Mouse (Mus musculus) heart, embryonic 16.5 days (tissue): ENCODE data around the gene Npnt. TPM values are rescaled to one million over a fixed set of nuclear protein-coding genes. Genes with fewer than 3 reads are reported as not detected.

Experiments used
- polyA plus RNA-seq: library from polyadenylated mRNA; unstranded; fragments of >200 nt; fragmentation: Nextera tagmentation; extraction: Ambion mirVana; gene quantifications from 2 replicates; pipeline ENCODE4 v1.2.1, GENCODE M21; 2015

Gene Npnt
- polyA plus RNA-seq, 1 experiment from 2014 or later, result 11.7 TPM

Other genes with a start within 250 kb of the Npnt start
- 10.8 and 12.7 TPM in 2 replicates for gene Ints12, start 141.5 kb upstream of the Npnt start, polyA plus RNA-seq
- 3.7 and 4.1 TPM in 2 replicates for gene Gstcd, start 141.7 kb upstream of the Npnt start, polyA plus RNA-seq